Mouse (Mus musculus): Measurements from ENCODE around the gene Mdm2. TPM values are rescaled to one million over a fixed set of nuclear protein-coding genes. Genes with fewer than 3 reads are reported as not detected.

The Mdm2 gene
- total and polyA plus RNA-seq, 3 experiments, result 79.8 to 136 (median 112) TPM

- TF ChIP-seq ETS1 (conservative IDR thresholded peaks at IDR 0.05; ENCODE audit: low read depth, low read length), result no peak
- no peak for TF ChIP-seq NRF1 (IDR thresholded peaks at IDR 0.05; ENCODE audit: low read depth, low read length)
- no peak for TF ChIP-seq HCFC1 (IDR thresholded peaks at IDR 0.05; ENCODE audit: low read depth, low read length)
- TF ChIP-seq MXI1 (IDR thresholded peaks at IDR 0.05; ENCODE audit: low read depth, low read length), result no peak
- TF ChIP-seq MAZ (IDR thresholded peaks at IDR 0.05; ENCODE audit: low read depth, low read length), result no peak
- TF ChIP-seq MEF2A (IDR thresholded peaks at IDR 0.05; ENCODE audit: borderline replicate concordance, low read depth, low read length), result no peak
- TF ChIP-seq MYC (IDR thresholded peaks at IDR 0.05; ENCODE audit: low read depth, low read length), result no peak
- H3K27me3 ChIP-seq (replicated peaks), result no peaks in the 10 kb centered on the region
Measured at GRCm38 (mm10) chr10:117646482-117647157, 63.9 kb downstream of the Mdm2 start.

GRCm38 (mm10) chr10:117645487-117645964, 65.0 kb downstream of the Mdm2 start:
- no peak overlapping the region for H3K27ac ChIP-seq (ENCODE audit: insufficient read depth, low read depth)
- dilution Hi-C loops (cut with MboI; ENCODE audit: extremely low pct_ligation_motif_present, extremely low pct_unique_long_range_greater_than_20kb, low sequenced_read_pairs), result no loop called here

More at GRCm38 (mm10) chr10:117646482-117647157, 63.9 kb downstream of the Mdm2 start:
- peaks cover 3 to 14% of the 10 kb centered on the region in 2 experiments; a peak in 3 of 4 replicates for H3K4me1 ChIP-seq (ENCODE audit: control insufficient read depth in 1 of 2, insufficient read depth in 2 of 2)
- in situ Hi-C loops (cut with MboI; ENCODE audit: low pct_ligation_motif_present, low pct_unique_long_range_greater_than_20kb, low sequenced_read_pairs) (no loop called here), dilution Hi-C loops (cut with MboI; ENCODE audit: extremely low pct_ligation_motif_present, extremely low pct_unique_long_range_greater_than_20kb, low sequenced_read_pairs) (no loop called here)
- H3K9me3 ChIP-seq (replicated peaks; ENCODE audit: low read length), result no peaks in the 10 kb centered on the region
- DNase-seq (ENCODE audit: extremely low read depth), result no peak
- H3K79me2 ChIP-seq (replicated peaks; ENCODE audit: control insufficient read depth, extremely low read depth, insufficient read depth, poor library complexity, severe bottlenecking), result no peaks in the 10 kb centered on the region
- H3K4me3 ChIP-seq (replicated peaks in 1 of 3; ENCODE audit: low read depth in 2 of 3, low read length in 2 of 3, poor library complexity in 1 of 3), result no peak overlapping the region
- H3K9ac ChIP-seq (ENCODE audit: insufficient read depth, low read depth), result no peak overlapping the region
- no peaks in the 10 kb centered on the region for H3K36me3 ChIP-seq (replicated peaks in 1 of 2; ENCODE audit: control insufficient read depth in 1 of 2, insufficient read depth in 1 of 2, low read length in 1 of 2)
- H3K27ac ChIP-seq (ENCODE audit: insufficient read depth, low read depth), result no peak overlapping the region
- H3K4me2 ChIP-seq (ENCODE audit: insufficient read depth, low read depth, poor library complexity, severe bottlenecking), result no peak overlapping the region

More at GRCm38 (mm10) chr10:117645487-117645964, 65.0 kb downstream of the Mdm2 start:
- Histone ChIP-seq H3K9ac (ENCODE audit: insufficient read depth, low read depth) (no peak overlapping the region), H3K27me3 (replicated peaks) (no peaks in the 10 kb centered on the region), H3K4me1 (ENCODE audit: control insufficient read depth in 1 of 2, insufficient read depth in 2 of 2) (peaks cover 3 to 9% of the 10 kb centered on the region in 2 experiments; a peak in 3 of 4 replicates), H3K4me2 (ENCODE audit: insufficient read depth, low read depth, poor library complexity, severe bottlenecking) (no peak overlapping the region), H3K4me3 (replicated peaks in 1 of 3; ENCODE audit: low read depth in 2 of 3, low read length in 2 of 3, poor library complexity in 1 of 3) (no peak overlapping the region), H3K9me3 (replicated peaks; ENCODE audit: low read length) (no peaks in the 10 kb centered on the region), H3K79me2 (replicated peaks; ENCODE audit: control insufficient read depth, extremely low read depth, insufficient read depth, poor library complexity, severe bottlenecking) (no peaks in the 10 kb centered on the region), H3K36me3 (replicated peaks in 1 of 2; ENCODE audit: control insufficient read depth in 1 of 2, insufficient read depth in 1 of 2, low read length in 1 of 2) (no peaks in the 10 kb centered on the region)
- in situ Hi-C loops (cut with MboI; ENCODE audit: low pct_ligation_motif_present, low pct_unique_long_range_greater_than_20kb, low sequenced_read_pairs), result no loop called here
- DNase-seq (ENCODE audit: extremely low read depth), result no peak
- TF ChIP-seq JUND (conservative IDR thresholded peaks at IDR 0.05; ENCODE audit: low read depth, low read length) (no peak), RAD21 (IDR thresholded peaks at IDR 0.05; ENCODE audit: low read depth, low read length) (no peak), ZNF384 (IDR thresholded peaks at IDR 0.05; ENCODE audit: low read depth, low read length) (no peak), SMC3 (IDR thresholded peaks at IDR 0.05; ENCODE audit: low read depth, low read length) (no peak), USF1 (IDR thresholded peaks at IDR 0.05; ENCODE audit: low read depth, low read length) (no peak), NRF1 (IDR thresholded peaks at IDR 0.05; ENCODE audit: low read depth, low read length) (no peak), MAFK (IDR thresholded peaks at IDR 0.05; ENCODE audit: insufficient replicate concordance, low read length) (no peak), ZC3H11A (IDR thresholded peaks at IDR 0.05; ENCODE audit: low read depth, low read length) (no peak), KAT2A (IDR thresholded peaks at IDR 0.05; ENCODE audit: insufficient replicate concordance, low read length) (no peak), CHD2 (IDR thresholded peaks at IDR 0.05; ENCODE audit: low read length) (no peak), UBTF (IDR thresholded peaks at IDR 0.05; ENCODE audit: low read depth, low read length) (no peak), ZKSCAN1 (IDR thresholded peaks at IDR 0.05; ENCODE audit: borderline replicate concordance, low read depth, low read length) (no peak), BHLHE40 (IDR thresholded peaks at IDR 0.05; ENCODE audit: low read depth, low read length) (no peak), CHD1 (IDR thresholded peaks at IDR 0.05; ENCODE audit: low read depth, low read length) (no peak), POLR2A (IDR thresholded peaks at IDR 0.05; ENCODE audit: low read depth, low read length) (no peak), RCOR1 (conservative IDR thresholded peaks at IDR 0.05; ENCODE audit: low read depth, low read length) (no peak), POLR2AphosphoS2 (IDR thresholded peaks at IDR 0.05; ENCODE audit: low read depth, low read length) (no peak), ETS1 (conservative IDR thresholded peaks at IDR 0.05; ENCODE audit: low read depth, low read length) (no peak), MXI1 (IDR thresholded peaks at IDR 0.05; ENCODE audit: low read depth, low read length) (no peak)
